Mouse (Mus musculus): ENCODE data around the gene Enc1. TPM values are rescaled to one million over a fixed set of nuclear protein-coding genes. Genes with fewer than 3 reads are reported as not detected.

Gene Enc1
- 103 and 119 TPM in 2 replicates for polyA plus RNA-seq (2015; fragmentation: Nextera tagmentation; extraction: Ambion mirVana)

DNA sequence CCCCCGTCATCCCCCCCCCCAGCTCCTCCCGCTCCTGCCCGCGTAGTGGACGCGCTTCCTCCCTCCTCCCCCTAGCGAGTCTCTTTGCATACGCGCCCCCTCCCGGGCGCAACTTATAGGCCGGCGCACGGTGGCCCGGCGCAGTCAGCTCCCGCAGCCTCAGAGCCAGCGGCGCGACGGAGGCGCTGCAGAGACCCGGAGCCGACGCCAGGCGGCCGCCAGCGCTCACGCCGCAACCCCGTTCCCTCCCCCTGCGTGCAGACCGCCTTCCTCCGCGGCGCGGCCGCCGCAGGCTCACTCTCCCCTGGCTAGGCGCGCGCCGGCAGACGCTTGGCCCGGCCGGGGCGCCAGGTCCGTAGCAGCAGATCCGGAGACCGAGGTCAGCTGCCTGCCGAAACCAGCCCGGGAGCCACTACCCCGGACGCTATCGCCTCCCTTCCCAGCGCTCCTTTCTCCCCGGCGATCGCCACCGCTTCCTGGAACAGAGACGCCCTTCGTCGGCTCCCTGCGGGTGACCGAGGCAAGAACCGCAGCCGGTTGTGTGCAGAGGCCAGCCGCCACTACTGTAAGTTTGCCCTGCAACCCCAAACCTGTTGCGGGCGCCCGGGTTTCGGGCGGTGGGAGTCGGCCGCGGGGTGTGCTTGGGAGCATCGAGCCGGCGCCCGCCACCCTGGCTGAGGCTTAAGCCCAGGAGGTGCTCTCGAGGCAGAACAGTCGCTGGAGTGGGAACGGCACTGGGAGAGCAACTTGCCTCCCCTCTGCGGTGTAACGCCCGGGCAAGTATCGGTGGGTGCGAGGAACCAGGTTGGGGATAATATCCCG lies at the start of gene Enc1:
Gene Enc1, plus strand, starts transcription at position 141 of the 822 bp plus-strand sequence.
- peak; percentile 91 for ATAC-seq
- no peaks in the 10 kb centered on the region for H3K27me3 ChIP-seq (ENCODE audit: control insufficient read depth, insufficient read depth, low read depth, low read length)
- H3K4me3 ChIP-seq (ENCODE audit: low read depth, low read length) = peak within 1 kb of the TSS; percentile 94
- H3K4me1 ChIP-seq (ENCODE audit: control insufficient read depth, insufficient read depth, low read length) = peaks cover 42% of the 10 kb centered on the region
- peaks cover 9% of the 10 kb centered on the region for H3K36me3 ChIP-seq (ENCODE audit: control insufficient read depth, insufficient read depth, low read length)
- no peaks in the 10 kb centered on the region for H3K9me3 ChIP-seq (replicated peaks; ENCODE audit: control insufficient read depth, low read length, poor library complexity, severe bottlenecking)
- WGBS = 0% methylated on average over 66 of the region's 89 CpGs
- peak within 1 kb of the TSS; percentile 91 for H3K9ac ChIP-seq (ENCODE audit: low read depth, low read length)
- H3K4me2 ChIP-seq (ENCODE audit: low read length) = peak within 1 kb of the TSS; percentile 91
- peak within 1 kb of the TSS; percentile 97 for H3K27ac ChIP-seq (ENCODE audit: low read length)

DNA sequence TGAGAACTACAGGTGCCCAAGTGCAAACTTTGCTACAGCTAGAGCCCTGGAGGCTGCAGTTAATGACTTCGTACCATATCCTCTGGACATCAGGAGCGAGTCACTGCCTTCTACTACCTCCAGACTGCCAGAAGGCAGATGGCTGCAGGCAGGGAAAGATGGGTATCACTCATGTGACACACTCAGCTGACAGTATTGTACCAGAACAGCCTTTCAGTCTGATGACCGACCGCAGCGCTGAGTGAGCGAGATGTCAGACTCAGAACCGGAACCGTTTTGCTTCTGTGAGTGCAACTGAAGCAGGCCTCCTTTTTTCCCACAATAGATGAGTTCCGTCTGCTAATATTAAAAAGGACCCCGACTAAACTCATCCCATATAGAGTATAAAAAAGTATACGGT lies 48.3 kb upstream of the Enc1 start:
- H3K4me3 ChIP-seq (ENCODE audit: low read depth, low read length) = no peak overlapping the region
- no peak overlapping the region for H3K27ac ChIP-seq (ENCODE audit: low read length)
- no peaks in the 10 kb centered on the region for H3K27me3 ChIP-seq (ENCODE audit: control insufficient read depth, insufficient read depth, low read depth, low read length)
- no peak overlapping the region for H3K9ac ChIP-seq (ENCODE audit: low read depth, low read length)
- no peaks in the 10 kb centered on the region for H3K36me3 ChIP-seq (ENCODE audit: control insufficient read depth, insufficient read depth, low read length)
- no peaks in the 10 kb centered on the region; the same call in 1 of the 2 replicates for H3K4me1 ChIP-seq (ENCODE audit: control insufficient read depth, insufficient read depth, low read length)
- ATAC-seq = no peak
- 87% methylated on average over 11 of the region's 11 CpGs for WGBS
- H3K9me3 ChIP-seq (replicated peaks; ENCODE audit: control insufficient read depth, low read length, poor library complexity, severe bottlenecking) = no peaks in the 10 kb centered on the region
- no peak overlapping the region for H3K4me2 ChIP-seq (ENCODE audit: low read length)

GRCm38 (mm10) chr13:97193420-97193819 lies 47.5 kb upstream of the Enc1 start:
- no peak for ATAC-seq
- H3K4me2 ChIP-seq (ENCODE audit: low read length) = no peak overlapping the region
- H3K4me3 ChIP-seq (ENCODE audit: low read depth, low read length) = no peak overlapping the region
- 51% methylated on average over 7 of the region's 7 CpGs for WGBS
- H3K36me3 ChIP-seq (ENCODE audit: control insufficient read depth, insufficient read depth, low read length) = no peaks in the 10 kb centered on the region
- H3K9me3 ChIP-seq (replicated peaks; ENCODE audit: control insufficient read depth, low read length, poor library complexity, severe bottlenecking) = no peaks in the 10 kb centered on the region
- H3K27ac ChIP-seq (ENCODE audit: low read length) = no peak overlapping the region
- no peak overlapping the region for H3K9ac ChIP-seq (ENCODE audit: low read depth, low read length)
- no peaks in the 10 kb centered on the region; the same call in 1 of the 2 replicates for H3K4me1 ChIP-seq (ENCODE audit: control insufficient read depth, insufficient read depth, low read length)
- H3K27me3 ChIP-seq (ENCODE audit: control insufficient read depth, insufficient read depth, low read depth, low read length) = no peaks in the 10 kb centered on the region

GRCm38 (mm10) chr13:97196186-97196924 lies 44.5 kb upstream of the Enc1 start:
- H3K27ac ChIP-seq (ENCODE audit: low read length) = no peak overlapping the region
- H3K36me3 ChIP-seq (ENCODE audit: control insufficient read depth, insufficient read depth, low read length) = no peaks in the 10 kb centered on the region
- 64% methylated on average over 12 of the region's 12 CpGs for WGBS
- no peak overlapping the region for H3K4me3 ChIP-seq (ENCODE audit: low read depth, low read length)
- H3K9me3 ChIP-seq (replicated peaks; ENCODE audit: control insufficient read depth, low read length, poor library complexity, severe bottlenecking) = no peaks in the 10 kb centered on the region
- no peaks in the 10 kb centered on the region; the same call in 1 of the 2 replicates for H3K4me1 ChIP-seq (ENCODE audit: control insufficient read depth, insufficient read depth, low read length)
- H3K9ac ChIP-seq (ENCODE audit: low read depth, low read length) = no peak overlapping the region
- ATAC-seq = no peak
- no peaks in the 10 kb centered on the region for H3K27me3 ChIP-seq (ENCODE audit: control insufficient read depth, insufficient read depth, low read depth, low read length)
- H3K4me2 ChIP-seq (ENCODE audit: low read length) = no peak overlapping the region

- 95% methylated on average over 2 of the region's 2 CpGs for WGBS
Observed at GRCm38 (mm10) chr13:97196925-97197218, 44.0 kb upstream of the Enc1 start.

DNA sequence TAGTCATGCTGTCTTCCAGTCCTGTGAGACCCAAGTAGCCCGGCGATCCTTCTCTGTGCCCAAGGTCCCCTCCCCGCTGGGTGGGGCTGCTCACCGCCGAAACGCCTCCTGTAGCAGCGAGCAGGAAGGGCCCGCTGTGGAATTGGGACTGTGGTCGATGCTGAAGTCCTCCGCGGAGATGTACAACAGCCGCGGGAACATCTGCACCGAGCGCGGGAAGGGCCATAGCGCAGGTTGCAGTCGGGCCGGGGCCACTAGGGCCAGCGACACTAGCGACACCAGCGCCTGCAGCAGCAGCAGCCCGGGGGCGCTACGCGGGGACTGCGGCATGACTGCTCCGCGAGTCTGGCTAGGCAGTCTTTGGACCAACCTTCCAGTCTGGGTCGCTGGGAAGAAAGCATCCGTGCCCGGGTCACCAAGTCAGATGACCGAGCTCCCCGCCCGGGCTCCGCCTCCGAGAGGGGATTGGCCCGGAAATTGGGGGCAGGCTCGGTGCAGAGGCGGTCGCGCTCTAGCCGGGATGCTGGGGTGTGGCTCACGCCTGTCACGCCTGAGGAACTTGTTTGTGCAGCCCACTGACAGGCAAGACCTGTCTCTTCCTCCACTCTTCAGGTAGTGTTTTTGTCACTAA lies 42.9 kb upstream of the Enc1 start, which contains the start of gene Hexb:
Gene Hexb, minus strand, starts transcription at position 426 of the 631 bp plus-strand sequence.
- H3K27ac ChIP-seq (ENCODE audit: low read length) = peak within 1 kb of the TSS; percentile 47; the same call in 1 of the 2 replicates
- under 1% methylated on average over 43 of the region's 45 CpGs for WGBS
- peak within 1 kb of the TSS; percentile 77 for H3K4me3 ChIP-seq (ENCODE audit: low read depth, low read length)
- no peaks in the 10 kb centered on the region for H3K9me3 ChIP-seq (replicated peaks; ENCODE audit: control insufficient read depth, low read length, poor library complexity, severe bottlenecking)
- ATAC-seq = peak; percentile 89
- H3K4me1 ChIP-seq (ENCODE audit: control insufficient read depth, insufficient read depth, low read length) = no peaks in the 10 kb centered on the region; the same call in 1 of the 2 replicates
- peak within 1 kb of the TSS; percentile 81 for H3K9ac ChIP-seq (ENCODE audit: low read depth, low read length)
- no peaks in the 10 kb centered on the region for H3K27me3 ChIP-seq (ENCODE audit: control insufficient read depth, insufficient read depth, low read depth, low read length)
- H3K4me2 ChIP-seq (ENCODE audit: low read length) = peak within 1 kb of the TSS; percentile 93
- H3K36me3 ChIP-seq (ENCODE audit: control insufficient read depth, insufficient read depth, low read length) = no peaks in the 10 kb centered on the region

More at GRCm38 (mm10) chr13:97196925-97197218, 44.0 kb upstream of the Enc1 start:
- Histone ChIP-seq H3K4me3 (ENCODE audit: low read depth, low read length) (no peak overlapping the region), H3K9me3 (replicated peaks; ENCODE audit: control insufficient read depth, low read length, poor library complexity, severe bottlenecking) (no peaks in the 10 kb centered on the region), H3K4me2 (ENCODE audit: low read length) (no peak overlapping the region), H3K4me1 (ENCODE audit: control insufficient read depth, insufficient read depth, low read length) (no peaks in the 10 kb centered on the region; the same call in 1 of the 2 replicates), H3K27ac (ENCODE audit: low read length) (no peak overlapping the region), H3K27me3 (ENCODE audit: control insufficient read depth, insufficient read depth, low read depth, low read length) (no peaks in the 10 kb centered on the region), H3K9ac (ENCODE audit: low read depth, low read length) (no peak overlapping the region), H3K36me3 (ENCODE audit: control insufficient read depth, insufficient read depth, low read length) (no peaks in the 10 kb centered on the region)
- no peak for ATAC-seq

GRCm38 (mm10) chr13:97199123-97199522 lies 41.8 kb upstream of the Enc1 start:
- H3K4me2 ChIP-seq (ENCODE audit: low read length) = no peak overlapping the region
- no peaks in the 10 kb centered on the region for H3K9me3 ChIP-seq (replicated peaks; ENCODE audit: control insufficient read depth, low read length, poor library complexity, severe bottlenecking)
- no peak overlapping the region for H3K27ac ChIP-seq (ENCODE audit: low read length)
- no peaks in the 10 kb centered on the region; the same call in 1 of the 2 replicates for H3K4me1 ChIP-seq (ENCODE audit: control insufficient read depth, insufficient read depth, low read length)
- no peak overlapping the region for H3K4me3 ChIP-seq (ENCODE audit: low read depth, low read length)
- H3K36me3 ChIP-seq (ENCODE audit: control insufficient read depth, insufficient read depth, low read length) = no peaks in the 10 kb centered on the region
- H3K9ac ChIP-seq (ENCODE audit: low read depth, low read length) = no peak overlapping the region
- ATAC-seq = no peak
- WGBS = 85% methylated on average over 2 of the region's 2 CpGs
- no peaks in the 10 kb centered on the region for H3K27me3 ChIP-seq (ENCODE audit: control insufficient read depth, insufficient read depth, low read depth, low read length)

GRCm38 (mm10) chr13:97201076-97201475 lies 39.8 kb upstream of the Enc1 start:
- Histone ChIP-seq H3K9ac (ENCODE audit: low read depth, low read length) (no peak overlapping the region), H3K27ac (ENCODE audit: low read length) (no peak overlapping the region), H3K27me3 (ENCODE audit: control insufficient read depth, insufficient read depth, low read depth, low read length) (no peaks in the 10 kb centered on the region), H3K9me3 (replicated peaks; ENCODE audit: control insufficient read depth, low read length, poor library complexity, severe bottlenecking) (no peaks in the 10 kb centered on the region), H3K4me1 (ENCODE audit: control insufficient read depth, insufficient read depth, low read length) (peaks cover 3% of the 10 kb centered on the region; the same call in 1 of the 2 replicates), H3K4me3 (ENCODE audit: low read depth, low read length) (no peak overlapping the region), H3K4me2 (ENCODE audit: low read length) (no peak overlapping the region), H3K36me3 (ENCODE audit: control insufficient read depth, insufficient read depth, low read length) (no peaks in the 10 kb centered on the region)
- no peak for ATAC-seq
- WGBS = 70% methylated on average over 7 of the region's 7 CpGs

All from midbrain, embryonic 16.5 days (tissue).